Mouse (Mus musculus) hindbrain, embryonic 15.5 days (tissue): ENCODE measurements at regions not wholly inside any gene's neighbourhood (a gene's known extent, or its start where the extent isn't known, plus 50 kb on each side); places are given as distances from the start of the nearest gene placed in this dataset.

ENCODE experiments used
- ATAC-seq: fragments of 200-750 bp; cut with Nextera tagmentation; 2 replicates; pipeline ENCODE4 v1.8.0; 2017; ENCODE audit warnings: low read depth, moderate number of reproducible peaks, moderate TSS enrichment; ENCODE audit not compliant: low FRiP score
- H3K27ac ChIP-seq: fragments of 300-500 bp; sonication (generic); replicated peaks from 2 replicates; pipeline ENCODE4 v1.5.1; 2015; ENCODE audit warnings: mild to moderate bottlenecking, inconsistent platforms
- H3K27me3 ChIP-seq: fragments of 300-500 bp; sonication (generic); 2 replicates; pipeline ENCODE4 v1.6.1; 2015; ENCODE audit warnings: control low read depth, inconsistent platforms
- H3K36me3 ChIP-seq: fragments of 300-500 bp; sonication (generic); 2 replicates; pipeline ENCODE4 v1.6.1; 2015; ENCODE audit warnings: control low read depth, inconsistent platforms
- H3K4me1 ChIP-seq: fragments of 300-500 bp; sonication (generic); replicated peaks from 2 replicates; pipeline ENCODE4 v1.6.1; 2015; ENCODE audit warnings: control low read depth, inconsistent platforms
- H3K4me2 ChIP-seq: fragments of 300-500 bp; sonication (generic); 2 replicates; pipeline ENCODE4 v1.6.1; 2015; ENCODE audit warnings: moderate library complexity, mild to moderate bottlenecking, inconsistent platforms
- H3K4me3 ChIP-seq: fragments of 300-500 bp; sonication (generic); 2 replicates; pipeline ENCODE4 v1.5.1; 2015; ENCODE audit warnings: mild to moderate bottlenecking, inconsistent platforms
- H3K9ac ChIP-seq: fragments of 300-500 bp; sonication (generic); 2 replicates; pipeline ENCODE4 v1.6.1; 2015; ENCODE audit warnings: inconsistent platforms
- H3K9me3 ChIP-seq: fragments of 300-500 bp; sonication (generic); 2 replicates; pipeline ENCODE4 v1.6.1; 2016; ENCODE audit warnings: control low read depth, inconsistent platforms
- WGBS: fragments of 180-500 bp; shearing (Covaris S2); methylation state at CpG from one replicate; pipeline ENCODE4 v1.1.7; 2015; 5-methylcytosine and 5-hydroxymethylcytosine counted together

DNA sequence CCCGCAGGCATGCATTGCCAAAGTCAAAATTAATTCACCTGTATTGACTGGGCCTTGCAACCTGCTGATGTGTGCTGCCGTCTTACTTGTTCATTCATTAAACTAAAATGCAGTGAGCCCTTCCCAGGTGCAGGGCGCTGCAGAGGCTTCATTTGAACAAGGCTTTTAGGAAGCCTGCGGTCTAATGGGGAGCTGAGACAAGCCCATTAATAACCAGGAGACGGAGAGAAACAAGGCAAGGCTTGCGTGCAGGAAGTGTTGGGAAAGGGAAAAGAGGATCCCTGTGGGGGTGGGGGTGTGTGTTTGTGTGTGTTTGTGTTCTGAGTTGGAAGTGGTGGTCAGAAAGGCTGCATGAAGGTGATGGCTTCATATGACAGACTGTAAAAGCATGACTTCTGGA lies 215.6 kb downstream of the Bcor start:
- Histone ChIP-seq H3K27ac (no peak overlapping the region), H3K4me1 (peaks cover 5% of the 10 kb centered on the region; the same call in 1 of the 2 replicates), H3K27me3 (0 out of 2 replicates have a peak, but pooled peaks cover 4% of the 10 kb centered on the region), H3K36me3 (no peaks in the 10 kb centered on the region), H3K4me2 (no peak overlapping the region), H3K9ac (no peak overlapping the region), H3K4me3 (no peak overlapping the region), H3K9me3 (no peaks in the 10 kb centered on the region)
- 35% methylated on average over 6 of the region's 6 CpGs for WGBS
- ATAC-seq, result no peak

DNA sequence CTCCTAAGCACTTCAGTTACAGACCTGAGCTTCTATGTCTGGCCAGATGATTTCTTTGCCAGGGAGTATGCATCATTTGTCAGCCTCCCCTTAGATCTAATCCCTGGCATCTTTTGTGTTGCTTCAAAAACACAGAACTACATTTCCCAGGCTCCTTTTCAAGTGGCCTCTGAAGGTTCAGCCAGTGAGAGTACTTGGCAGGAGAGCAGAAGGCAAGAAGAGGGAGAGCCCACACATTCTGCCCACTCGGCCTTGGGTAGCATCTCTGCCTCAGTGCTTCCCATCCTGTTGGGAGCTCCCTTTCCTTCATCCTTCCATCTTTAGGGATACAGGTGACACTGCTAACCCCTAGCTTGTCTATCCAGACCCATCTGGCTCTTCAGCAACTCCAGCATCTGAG lies 214.9 kb downstream of the Bcor start:
- Histone ChIP-seq H3K27ac (no peak overlapping the region), H3K4me2 (no peak overlapping the region), H3K4me1 (peaks cover 5% of the 10 kb centered on the region; the same call in 1 of the 2 replicates), H3K27me3 (0 out of 2 replicates have a peak, but pooled peaks cover 4% of the 10 kb centered on the region), H3K36me3 (no peaks in the 10 kb centered on the region), H3K9ac (no peak overlapping the region), H3K4me3 (no peak overlapping the region), H3K9me3 (no peaks in the 10 kb centered on the region)
- ATAC-seq, result peak; percentile 8; the same call in 1 of the 2 replicates
- 27% methylated on average over 1 of the region's 1 CpGs for WGBS

DNA sequence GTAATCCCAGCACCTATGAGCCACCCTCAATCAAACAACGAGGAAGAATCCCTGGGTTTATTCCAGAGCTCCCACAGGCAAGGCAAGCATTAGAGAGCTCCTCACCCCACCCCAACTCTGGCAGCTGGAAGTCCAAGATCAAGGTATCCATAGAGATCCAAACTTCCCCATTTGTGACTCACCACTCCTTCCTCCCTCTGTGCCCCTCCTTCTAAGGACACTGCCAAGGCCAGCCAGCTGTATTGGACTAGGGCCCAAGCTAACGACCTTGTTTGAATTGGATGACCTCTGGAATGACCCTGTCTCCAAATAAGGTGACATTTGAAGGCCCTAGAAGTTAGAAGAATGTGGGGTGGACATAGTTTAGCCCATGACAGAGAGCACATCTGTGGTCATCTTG lies 208.0 kb downstream of the Bcor start:
- H3K9ac ChIP-seq, result no peak overlapping the region
- no peak for ATAC-seq
- H3K4me2 ChIP-seq, result no peak overlapping the region
- no peak overlapping the region for H3K27ac ChIP-seq
- H3K36me3 ChIP-seq, result no peaks in the 10 kb centered on the region
- no peaks in the 10 kb centered on the region for H3K4me1 ChIP-seq
- no peak overlapping the region for H3K4me3 ChIP-seq
- no peaks in the 10 kb centered on the region for H3K9me3 ChIP-seq
- no peaks in the 10 kb centered on the region for H3K27me3 ChIP-seq
- 43% methylated on average over 2 of the region's 2 CpGs for WGBS

DNA sequence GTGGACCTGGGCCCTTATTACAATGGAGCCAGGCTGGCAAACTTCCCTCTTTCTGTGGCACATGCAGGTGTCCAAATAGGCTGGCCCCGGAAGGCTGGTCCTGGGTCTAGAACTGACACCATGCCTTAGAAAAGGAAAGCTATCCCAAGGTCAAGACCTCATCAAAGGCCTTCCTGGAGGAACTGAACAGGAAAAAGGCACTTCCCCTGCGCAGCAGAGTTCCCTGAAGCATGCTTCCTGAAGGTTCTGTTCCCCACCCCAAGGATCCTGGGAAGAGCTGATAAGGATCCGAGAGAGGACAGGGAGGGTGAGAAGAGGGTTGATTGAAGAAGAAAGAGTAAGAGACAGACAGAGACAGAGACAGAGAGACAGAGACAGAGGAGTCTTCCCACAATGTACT lies 204.0 kb downstream of the Bcor start:
- H3K9ac ChIP-seq, result no peak overlapping the region
- no peak overlapping the region for H3K4me2 ChIP-seq
- no peaks in the 10 kb centered on the region for H3K9me3 ChIP-seq
- no peak overlapping the region for H3K4me3 ChIP-seq
- no peak overlapping the region for H3K27ac ChIP-seq
- H3K27me3 ChIP-seq, result 0 out of 2 replicates have a peak, but pooled peaks cover 3% of the 10 kb centered on the region
- H3K4me1 ChIP-seq, result no peaks in the 10 kb centered on the region
- WGBS, result 80% methylated on average over 3 of the region's 3 CpGs
- no peaks in the 10 kb centered on the region for H3K36me3 ChIP-seq
- no peak for ATAC-seq

DNA sequence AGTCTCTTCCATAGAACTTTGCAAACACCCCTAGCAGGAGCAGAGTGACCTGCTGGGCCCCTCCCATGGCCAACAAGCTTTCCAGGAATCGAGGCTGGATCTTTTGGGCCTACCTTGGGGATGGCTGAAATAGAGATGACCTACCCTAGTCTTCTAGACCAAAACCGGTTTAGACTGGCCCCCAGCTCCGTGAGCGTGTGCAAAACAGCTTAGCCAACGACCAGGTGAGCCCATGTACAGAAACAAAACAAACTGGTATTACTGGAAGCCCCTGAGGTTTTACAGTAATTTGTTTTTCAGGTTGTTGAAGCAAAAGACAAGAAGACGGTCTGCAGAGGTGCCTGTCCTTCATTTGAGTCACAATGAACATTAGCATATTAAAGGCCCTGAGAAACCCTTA lies 203.1 kb downstream of the Bcor start:
- no peaks in the 10 kb centered on the region for H3K4me1 ChIP-seq
- WGBS, result 46% methylated on average over 6 of the region's 6 CpGs
- H3K9me3 ChIP-seq, result no peaks in the 10 kb centered on the region
- ATAC-seq, result no peak
- H3K27ac ChIP-seq, result no peak overlapping the region
- H3K36me3 ChIP-seq, result no peaks in the 10 kb centered on the region
- no peak overlapping the region for H3K9ac ChIP-seq
- no peak overlapping the region for H3K4me3 ChIP-seq
- no peak overlapping the region for H3K4me2 ChIP-seq
- H3K27me3 ChIP-seq, result 0 out of 2 replicates have a peak, but pooled peaks cover 3% of the 10 kb centered on the region

DNA sequence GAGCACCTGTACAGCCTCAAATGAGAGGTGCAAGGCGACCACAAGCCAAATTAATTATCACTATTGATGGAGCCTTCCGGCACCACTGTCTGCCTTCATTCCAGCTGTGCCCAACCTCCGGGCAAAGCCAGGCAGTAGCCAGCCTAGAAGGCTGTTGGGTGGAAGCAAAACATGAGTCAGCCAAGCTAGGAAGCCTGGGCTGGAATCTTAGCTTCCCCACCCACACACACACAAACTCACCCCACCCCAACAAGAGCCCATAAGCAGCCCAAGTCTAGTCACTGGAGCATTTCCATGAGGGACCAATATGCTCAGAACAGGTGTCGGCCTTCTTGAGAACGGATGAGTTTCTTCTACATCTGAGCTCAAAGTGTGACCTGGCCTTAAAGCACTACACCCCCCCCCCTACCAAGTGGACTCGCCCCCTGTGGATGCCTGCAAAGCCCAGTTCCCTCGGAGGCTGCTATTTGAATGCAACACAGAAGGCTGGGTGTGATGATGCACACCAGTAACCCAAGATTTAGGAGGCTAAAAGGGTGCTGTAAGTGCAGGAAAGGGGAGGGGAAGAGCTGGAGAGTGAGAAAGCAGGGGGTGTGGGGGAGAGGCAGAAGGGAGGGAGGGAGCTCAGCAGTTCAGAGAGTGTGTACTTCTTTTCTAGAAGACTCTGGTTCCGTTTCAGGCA lies 200.1 kb downstream of the Bcor start:
- Histone ChIP-seq H3K27me3 (0 out of 2 replicates have a peak, but pooled peaks cover 3% of the 10 kb centered on the region), H3K4me2 (no peak overlapping the region), H3K36me3 (no peaks in the 10 kb centered on the region), H3K9ac (no peak overlapping the region), H3K4me3 (no peak overlapping the region), H3K9me3 (no peaks in the 10 kb centered on the region), H3K27ac (no peak overlapping the region), H3K4me1 (no peaks in the 10 kb centered on the region)
- 63% methylated on average over 8 of the region's 8 CpGs for WGBS
- ATAC-seq, result no peak

DNA sequence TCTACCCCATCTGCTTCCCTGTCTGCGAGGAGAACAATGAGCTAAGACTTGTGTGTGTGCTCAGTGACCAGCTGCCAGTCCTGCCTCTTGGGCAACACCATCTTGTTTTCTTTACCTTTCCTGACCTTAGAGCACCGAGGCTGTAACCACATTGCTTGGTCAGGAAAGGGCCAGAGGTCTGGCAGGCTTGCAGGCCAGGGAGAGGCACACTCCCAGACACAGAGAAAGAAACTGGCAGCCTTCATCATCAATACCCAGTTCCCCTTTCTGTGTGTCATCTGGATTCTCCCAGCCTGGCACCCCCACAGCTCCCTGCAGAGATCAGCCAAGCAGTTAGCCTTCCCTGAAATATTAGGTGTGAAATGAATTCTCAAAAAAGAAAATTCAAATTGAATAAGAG lies 198.8 kb downstream of the Bcor start:
- Histone ChIP-seq H3K27ac (no peak overlapping the region), H3K27me3 (0 out of 2 replicates have a peak, but pooled peaks cover 3% of the 10 kb centered on the region), H3K4me3 (no peak overlapping the region), H3K4me2 (no peak overlapping the region), H3K9me3 (no peaks in the 10 kb centered on the region), H3K36me3 (no peaks in the 10 kb centered on the region), H3K4me1 (no peaks in the 10 kb centered on the region), H3K9ac (no peak overlapping the region)
- 48% methylated on average over 2 of the region's 2 CpGs for WGBS
- no peak for ATAC-seq

DNA sequence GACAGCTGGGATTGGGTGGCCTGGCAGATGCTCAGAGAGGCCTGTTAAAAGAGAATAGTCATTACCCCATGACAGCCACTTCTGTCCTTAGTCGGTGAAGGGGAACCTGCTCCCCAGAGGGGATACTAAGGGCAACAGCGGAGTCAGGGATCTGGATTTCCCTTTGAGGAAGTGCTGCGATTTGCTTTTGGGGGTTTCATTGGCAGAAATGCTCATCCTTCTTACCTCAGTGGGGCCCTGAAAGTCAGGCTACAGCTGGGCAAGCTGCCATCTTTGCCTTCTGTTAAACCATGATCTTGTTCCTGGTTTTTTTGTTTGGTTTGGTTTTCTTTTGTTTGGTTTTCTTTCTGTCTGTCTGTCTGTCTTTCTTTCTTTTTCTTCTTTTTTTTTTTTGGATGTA lies 195.7 kb downstream of the Bcor start:
- no peak overlapping the region for H3K4me3 ChIP-seq
- no peak for ATAC-seq
- no peaks in the 10 kb centered on the region for H3K36me3 ChIP-seq
- no peaks in the 10 kb centered on the region for H3K27me3 ChIP-seq
- H3K4me2 ChIP-seq, result no peak overlapping the region
- no peaks in the 10 kb centered on the region for H3K9me3 ChIP-seq
- H3K4me1 ChIP-seq, result no peaks in the 10 kb centered on the region
- WGBS, result 54% methylated on average over 3 of the region's 3 CpGs
- H3K9ac ChIP-seq, result no peak overlapping the region
- no peak overlapping the region for H3K27ac ChIP-seq

DNA sequence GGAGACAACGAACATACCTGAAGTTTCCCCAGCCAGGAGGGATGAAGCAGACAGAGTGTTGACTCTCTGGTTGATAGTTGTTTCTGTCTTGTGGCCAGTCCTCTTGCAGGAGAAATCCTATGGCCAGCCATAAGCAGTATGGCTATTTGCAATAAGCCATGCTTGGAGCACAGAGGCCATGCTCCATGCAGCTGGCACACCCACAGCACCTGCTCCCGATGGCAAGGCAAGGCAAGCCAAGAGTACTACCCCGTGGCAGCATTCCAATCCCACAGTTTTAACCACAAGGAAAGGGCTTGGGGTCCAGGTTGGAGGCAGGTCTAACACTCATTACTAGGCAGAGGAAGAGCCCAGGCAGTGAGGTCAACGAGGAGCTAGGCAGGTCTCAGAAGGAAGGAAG lies 181.5 kb downstream of the Bcor start:
- H3K27me3 ChIP-seq, result 0 out of 2 replicates have a peak, but pooled peaks cover 5% of the 10 kb centered on the region
- H3K9me3 ChIP-seq, result no peaks in the 10 kb centered on the region
- no peak for ATAC-seq
- H3K36me3 ChIP-seq, result no peaks in the 10 kb centered on the region
- no peaks in the 10 kb centered on the region for H3K4me1 ChIP-seq
- WGBS, result 76% methylated on average over 4 of the region's 4 CpGs
- H3K4me2 ChIP-seq, result no peak overlapping the region
- no peak overlapping the region for H3K9ac ChIP-seq
- no peak overlapping the region for H3K4me3 ChIP-seq
- H3K27ac ChIP-seq, result no peak overlapping the region

DNA sequence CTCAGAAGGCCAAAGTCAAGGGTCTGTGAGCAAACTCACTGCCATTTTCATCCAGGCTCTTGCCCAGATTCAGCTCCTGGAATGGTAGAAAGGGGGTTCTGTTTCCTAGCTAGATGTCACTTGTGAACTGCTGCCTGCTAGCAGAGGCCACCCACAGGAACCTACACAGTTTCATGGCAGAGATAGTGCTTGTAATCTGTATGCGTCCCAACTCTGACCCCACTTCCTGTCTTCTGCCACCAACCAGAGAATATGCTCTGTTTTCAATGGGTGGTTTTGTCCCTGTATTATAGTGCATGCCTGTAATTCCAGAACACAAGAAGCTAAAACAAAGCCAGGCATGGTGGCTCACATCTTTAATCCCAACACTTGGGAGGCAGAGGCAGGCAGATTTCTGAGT lies 176.9 kb downstream of the Bcor start:
- ATAC-seq, result no peak

More for the DNA sequence above, 176.9 kb downstream of the Bcor start:
- Histone ChIP-seq H3K9me3 (no peaks in the 10 kb centered on the region), H3K4me1 (no peaks in the 10 kb centered on the region), H3K4me2 (no peak overlapping the region), H3K36me3 (no peaks in the 10 kb centered on the region), H3K4me3 (no peak overlapping the region), H3K27ac (no peak overlapping the region), H3K27me3 (no peaks in the 10 kb centered on the region; the same call in 1 of the 2 replicates), H3K9ac (no peak overlapping the region)
- WGBS, result 91% methylated on average over 1 of the region's 1 CpGs
